Mouse (Mus musculus): Measurements from ENCODE around the gene Gm9732.
"Not testable (repeated sequence)": the region's sequence is repeated elsewhere in the genome, so short reads cannot be mapped to it uniquely, and the experiment has no call there.

- TF ChIP-seq CTCF (IDR thresholded peaks at IDR 0.05; ENCODE audit: low read depth, low read length); GATA1 (IDR thresholded peaks at IDR 0.05; ENCODE audit: borderline replicate concordance, low read length); TAL1 (conservative IDR thresholded peaks at IDR 0.05; ENCODE audit: low read depth, low read length): not testable (repeated sequence)
Measured at GRCm38 (mm10) chr14:43273161-43273560, 1.7 kb upstream of the Gm9732 start.
